Mouse (Mus musculus): ENCODE measurements around the gene Slc25a30. TPM values are rescaled to one million over a fixed set of nuclear protein-coding genes. Genes with fewer than 3 reads are reported as not detected.
"Not testable (repeated sequence)": the region's sequence is repeated elsewhere in the genome, so short reads cannot be mapped to it uniquely, and the experiment has no call there.

The Slc25a30 gene
- total RNA-seq, 4 experiments from 2014 or later = 88.4 to 209 (median 152) TPM

DNA sequence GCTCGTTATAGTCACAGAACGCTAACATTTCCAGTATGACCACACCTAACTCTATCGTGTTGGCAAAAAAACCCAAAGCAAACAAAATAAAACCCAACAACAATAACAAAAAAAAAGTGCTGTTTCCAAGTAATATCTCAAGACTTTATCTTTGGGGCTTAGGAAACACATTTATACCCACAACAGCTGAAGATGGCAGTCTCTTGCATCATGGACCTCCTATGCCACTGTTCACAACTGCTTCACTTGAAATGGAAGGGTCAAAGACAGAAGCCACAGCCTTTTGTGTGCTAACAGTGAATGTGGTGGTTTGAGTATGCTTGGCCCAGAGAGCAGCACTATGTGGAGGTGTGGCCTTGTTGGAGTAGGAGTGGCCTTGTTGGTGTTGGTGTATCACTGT, 4.5 kb upstream of the Slc25a30 start:
- no peak for DNase-seq

DNA sequence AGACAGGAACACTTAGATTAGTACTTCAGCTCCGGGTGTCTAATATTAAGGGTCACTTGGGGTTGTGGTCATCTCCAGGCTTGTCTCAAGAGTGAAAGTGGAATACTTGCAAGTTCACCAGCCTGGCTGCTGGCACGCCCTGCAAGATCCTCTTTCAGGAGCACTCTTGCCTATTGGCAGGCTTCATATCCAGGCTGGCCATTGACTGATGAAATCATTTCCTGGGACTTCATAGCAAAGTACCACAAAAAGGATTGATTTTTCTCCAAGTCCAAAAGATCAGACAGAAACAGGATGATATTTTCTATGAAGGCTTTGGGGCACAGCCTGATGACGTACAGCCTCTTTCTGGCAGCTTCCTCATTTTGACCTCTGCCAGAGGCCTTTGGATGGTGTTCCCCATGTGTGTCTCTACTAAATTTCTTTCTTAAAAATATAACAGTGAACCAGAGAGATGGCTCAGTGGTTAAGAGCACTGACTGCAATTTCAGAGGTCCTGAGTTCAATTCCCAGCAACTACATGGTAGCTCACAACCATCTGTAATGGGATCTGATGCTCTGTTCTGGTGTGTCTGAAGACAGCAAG, 3.7 kb upstream of the Slc25a30 start:
- DNase-seq = peak; percentile 44

DNA sequence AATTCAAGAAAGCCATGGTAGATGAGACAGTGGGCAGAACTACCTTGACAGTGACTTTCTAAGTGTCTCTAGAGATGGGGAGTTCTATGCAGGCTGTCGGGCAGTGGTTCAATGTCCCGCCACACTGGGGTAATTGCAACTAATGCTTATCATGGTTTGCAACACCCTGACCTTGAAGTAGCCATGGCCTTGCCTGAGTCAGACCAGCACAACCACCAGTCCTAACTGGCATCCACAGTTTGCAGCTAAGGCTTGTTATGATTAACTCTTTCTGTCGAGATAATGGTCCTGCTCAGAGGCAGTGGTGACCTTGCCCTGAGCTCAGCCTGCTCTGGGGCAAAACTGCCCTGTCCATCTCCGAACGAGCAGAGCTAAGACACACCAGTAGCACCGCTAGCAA, 2.5 kb upstream of the Slc25a30 start:
- peak; percentile 88 for DNase-seq

DNA sequence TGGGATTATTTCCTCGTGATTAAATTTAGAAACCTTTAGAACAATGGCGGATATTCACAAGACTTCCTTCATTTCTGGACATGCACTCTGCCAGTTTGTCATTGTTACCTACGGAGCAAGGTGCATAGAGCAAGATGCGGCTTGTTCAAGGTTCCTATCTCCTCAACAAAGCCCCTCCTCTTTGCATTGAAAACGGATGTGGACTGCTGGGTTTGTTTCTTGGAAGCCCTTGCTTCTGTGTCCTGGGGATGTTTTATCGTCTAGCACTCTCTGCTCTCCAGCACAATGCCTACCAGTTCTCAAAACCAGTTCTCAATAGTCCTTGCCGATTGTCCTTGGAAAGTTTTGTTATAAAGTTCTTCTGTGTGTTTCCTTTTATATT, 948 bp upstream of the Slc25a30 start:
- no peak for DNase-seq

DNA sequence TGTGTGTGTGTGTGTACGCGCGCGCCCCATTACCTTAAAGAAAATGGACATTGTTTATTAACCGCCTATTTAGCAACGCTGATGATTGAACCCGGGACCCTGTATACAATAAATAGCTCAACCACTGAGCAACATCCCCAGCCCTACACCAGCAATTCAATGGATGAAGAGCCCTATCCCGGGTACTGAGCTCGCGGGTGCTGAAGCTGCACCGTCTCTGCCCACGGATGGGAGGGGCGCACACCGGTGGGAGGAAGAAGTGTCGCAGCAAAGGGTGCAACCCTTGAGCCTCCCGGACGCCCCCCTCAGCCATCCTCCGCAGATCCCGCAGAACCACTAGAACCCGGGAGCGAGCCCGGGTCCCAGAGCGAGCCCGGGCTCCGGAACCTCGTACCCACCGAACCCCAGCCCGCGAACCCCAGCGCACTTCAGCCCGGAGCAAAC, 391 bp downstream of the Slc25a30 start:
- DNase-seq = peak; percentile 39

DNA sequence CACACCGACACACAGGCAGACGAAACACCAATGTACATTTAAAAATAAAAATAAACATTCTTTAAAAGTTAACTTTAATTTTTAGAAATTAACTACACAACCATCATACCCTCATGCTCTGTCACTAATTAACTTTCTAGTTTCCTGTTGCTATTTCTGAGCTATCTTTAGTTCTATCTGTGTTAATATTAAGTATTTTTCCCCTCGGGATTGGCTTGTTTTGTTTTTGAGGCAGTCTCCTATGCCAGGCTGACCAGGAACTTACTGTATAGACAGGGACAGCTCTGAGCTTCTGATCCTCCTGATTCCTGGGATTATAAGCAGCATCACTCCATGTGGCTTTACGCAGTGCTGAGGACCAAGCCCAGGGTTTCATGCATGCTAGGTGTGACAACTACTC, 6.9 kb downstream of the Slc25a30 start:
- no peak for DNase-seq

DNA sequence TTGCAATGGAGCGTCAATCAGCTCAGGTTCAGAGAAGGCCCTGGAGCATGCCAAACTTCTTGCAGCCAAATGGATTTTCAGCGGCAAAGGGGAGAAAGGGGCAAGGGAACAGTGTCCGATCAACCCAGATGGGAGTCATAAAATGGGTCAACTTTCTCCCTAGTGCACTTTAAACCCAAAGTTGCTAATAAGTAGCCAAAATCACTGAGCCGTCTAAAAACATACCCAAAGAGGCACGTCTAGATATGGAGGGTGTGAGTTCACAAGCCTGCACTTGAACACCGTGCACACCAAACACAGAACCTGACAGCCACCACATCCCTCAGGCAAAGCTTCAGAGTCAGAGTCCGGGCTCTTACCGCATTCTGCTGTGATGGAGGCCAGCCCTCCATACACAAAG, 10.2 kb downstream of the Slc25a30 start:
- no peak for DNase-seq

DNA sequence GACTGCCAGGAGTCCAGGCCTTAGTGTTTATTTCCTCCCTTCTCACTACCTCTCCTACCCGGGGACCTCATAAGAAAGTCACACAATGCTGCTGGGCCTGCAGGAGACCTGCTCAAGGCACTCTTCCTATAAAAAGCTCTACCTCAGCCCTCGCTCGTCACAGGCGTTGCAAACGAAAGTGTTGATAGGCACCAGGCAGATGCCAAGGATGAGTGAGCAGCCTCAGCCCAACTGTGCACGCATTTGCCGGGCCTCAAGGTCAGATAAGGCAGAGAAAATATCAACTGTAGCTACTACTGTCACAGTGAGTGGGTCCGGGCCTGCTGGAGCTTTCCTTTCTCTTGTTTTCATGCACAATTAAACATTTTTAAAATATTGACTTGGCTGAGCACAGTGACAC, 13.4 kb downstream of the Slc25a30 start:
- DNase-seq = peak; percentile 56

DNA sequence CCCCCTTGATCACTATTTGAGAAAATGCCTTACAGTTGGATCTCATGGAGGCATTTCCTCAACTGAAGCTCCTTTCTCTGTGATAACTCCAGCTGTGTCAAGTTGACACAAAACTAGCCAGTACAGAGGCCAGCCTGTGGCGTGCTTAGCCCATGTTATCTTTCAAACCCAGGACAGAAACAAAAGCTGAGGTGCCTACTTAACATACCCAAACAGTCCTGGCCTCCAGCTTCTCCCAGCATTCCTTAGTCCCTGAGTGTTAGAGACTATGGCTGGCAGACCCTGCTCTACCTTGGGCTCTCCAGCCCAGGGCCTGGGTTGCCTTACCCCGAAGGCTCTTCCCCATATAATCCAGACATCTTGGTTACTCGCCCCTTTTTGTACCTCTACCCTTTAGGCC, 14.4 kb downstream of the Slc25a30 start:
- not testable (repeated sequence) for DNase-seq

DNA sequence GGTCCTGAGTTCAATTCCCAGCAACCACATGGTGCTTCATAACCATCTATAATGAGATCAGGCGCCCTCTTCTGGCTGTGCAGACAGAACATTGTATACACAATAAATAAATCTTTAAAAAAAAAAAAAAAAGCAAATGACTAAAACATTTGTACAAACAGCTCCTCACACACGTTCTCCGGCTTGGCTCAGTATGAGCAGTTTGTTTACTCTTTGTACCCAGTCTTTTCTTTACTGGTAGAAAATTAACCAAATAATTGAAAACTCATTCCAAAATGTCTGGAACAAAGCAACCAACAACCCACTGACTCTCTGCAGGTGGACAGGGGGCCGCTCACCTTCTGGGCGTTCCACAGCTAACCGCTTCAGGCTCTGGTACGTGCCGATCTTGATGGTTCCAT, 15.7 kb downstream of the Slc25a30 start:
- no peak for DNase-seq

DNA sequence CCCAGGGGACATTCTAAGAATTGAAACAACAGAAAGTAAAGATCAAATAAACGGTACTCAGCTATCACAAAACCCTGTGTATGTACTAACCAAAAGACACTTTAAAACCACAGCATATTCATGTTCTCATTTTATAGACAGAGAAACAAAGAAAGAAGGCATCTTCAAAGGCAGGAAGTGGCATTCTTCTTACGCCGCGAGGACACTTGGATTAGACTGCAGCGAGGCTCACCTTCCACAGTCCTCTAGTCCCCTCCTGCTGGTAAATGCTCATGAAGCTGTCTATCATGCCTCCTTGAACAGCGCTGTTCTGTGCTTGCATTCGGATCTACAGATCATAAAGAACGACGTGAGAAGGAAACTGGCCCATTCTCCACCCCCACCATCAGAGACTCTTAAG, 17.5 kb downstream of the Slc25a30 start:
- no peak for DNase-seq

DNA sequence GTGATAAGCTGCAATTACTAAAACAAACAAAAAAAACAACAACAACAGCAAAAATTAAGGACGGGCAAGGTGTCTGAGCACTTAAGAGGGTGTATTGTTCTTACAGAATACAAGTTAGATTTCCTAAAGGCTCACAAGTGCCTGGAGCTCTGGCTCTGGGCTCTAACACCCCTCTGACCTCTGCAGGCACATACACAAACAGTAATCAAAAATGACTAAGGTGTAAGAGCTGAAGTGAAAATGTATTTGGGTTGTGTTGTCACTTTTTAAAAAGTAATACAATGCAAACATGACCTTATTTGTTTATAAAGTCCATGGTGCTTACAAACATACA, 18.6 kb downstream of the Slc25a30 start:
- DNase-seq = no peak

DNA sequence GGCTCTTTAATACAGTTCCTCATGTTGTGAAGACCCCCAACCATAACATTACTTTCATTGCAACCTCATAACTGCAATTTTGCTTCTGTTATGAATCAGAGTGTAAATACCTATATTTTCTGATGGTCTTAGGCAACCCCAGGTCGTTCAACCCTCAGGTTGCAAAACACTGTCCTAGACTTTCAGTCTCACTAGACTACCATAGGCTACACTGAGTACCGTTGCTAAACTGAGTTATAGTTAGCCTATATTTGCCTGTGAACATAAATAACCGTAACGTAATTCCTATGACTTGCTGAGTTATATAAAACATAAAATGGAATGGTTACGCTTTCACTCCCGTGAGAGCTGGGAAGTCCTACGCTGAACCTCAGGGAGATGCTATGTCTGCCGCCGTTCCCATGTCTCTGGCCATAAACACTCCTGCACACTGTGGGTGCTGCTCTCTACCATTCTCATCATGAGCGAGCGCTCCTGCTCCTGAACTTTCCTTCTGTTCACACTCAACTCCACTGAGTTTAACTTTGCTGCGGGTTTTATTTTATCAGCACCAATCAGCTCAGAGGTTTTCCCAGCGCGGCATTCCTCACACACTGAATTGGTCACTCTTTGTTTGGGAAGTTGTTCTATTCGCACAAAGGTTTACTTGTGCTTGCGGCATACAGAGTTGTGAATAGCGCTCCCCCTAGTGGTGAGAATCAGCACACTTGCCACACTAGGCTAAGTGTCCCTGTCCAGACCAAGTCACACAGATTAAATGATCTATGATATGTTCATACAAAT, 19.2 kb downstream of the Slc25a30 start:
- DNase-seq = no peak

DNA sequence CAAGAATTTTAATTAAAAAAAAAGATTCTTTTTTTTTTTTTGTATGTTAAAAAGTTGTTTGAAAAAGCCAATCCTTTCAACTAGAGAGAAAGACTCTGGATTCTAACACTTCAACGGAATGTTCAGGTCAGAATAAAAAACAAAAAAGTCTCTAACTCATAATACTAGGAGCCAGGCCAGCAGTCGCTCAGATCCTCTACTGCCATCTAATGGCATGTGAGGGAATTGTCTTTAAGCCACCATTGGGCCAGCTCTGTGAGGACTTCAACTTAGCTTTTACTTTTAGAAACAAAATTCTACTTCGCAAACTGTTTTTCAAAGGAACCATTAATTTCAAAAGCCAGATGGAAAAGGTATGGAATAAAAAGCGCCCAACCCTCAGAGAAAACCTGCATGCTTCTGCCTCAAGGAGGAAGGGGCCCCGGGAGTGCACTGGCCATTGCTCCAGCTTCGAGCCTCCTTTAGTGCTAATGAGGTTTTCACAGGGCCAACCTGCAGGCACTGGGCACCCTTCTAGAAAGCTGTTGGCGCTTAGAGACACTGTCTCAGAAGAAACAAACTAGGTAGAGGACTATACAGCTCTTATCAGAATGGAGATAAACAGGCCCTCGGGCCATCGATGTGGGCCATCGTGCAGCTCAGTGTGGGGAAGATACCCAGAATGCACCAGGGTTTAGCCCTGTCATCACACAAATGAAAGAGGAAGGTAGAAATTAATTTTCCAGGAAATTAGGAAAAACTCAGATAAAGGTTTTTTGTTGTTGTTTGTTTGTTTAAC, 25.6 kb downstream of the Slc25a30 start:
- DNase-seq = no peak

DNA sequence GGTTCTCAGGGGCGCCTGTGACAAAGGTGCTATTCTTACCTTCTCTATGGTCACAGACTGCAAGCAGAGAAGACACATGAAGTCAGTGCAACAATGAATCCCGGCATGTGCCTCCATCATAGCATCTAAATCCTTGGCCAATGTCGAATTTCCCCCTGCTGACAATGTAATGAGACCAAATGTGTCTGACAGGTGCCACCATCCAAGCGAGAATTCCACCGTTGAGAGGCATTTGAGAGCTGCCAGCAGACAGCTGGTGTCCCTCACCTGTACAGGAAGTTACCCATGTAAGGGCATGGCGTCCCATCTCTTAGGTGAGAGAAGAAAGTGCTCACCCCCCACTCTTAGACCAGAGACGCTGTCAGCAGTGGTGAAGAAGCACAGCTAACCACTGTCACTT, 28.4 kb downstream of the Slc25a30 start:
- no peak for DNase-seq

DNA sequence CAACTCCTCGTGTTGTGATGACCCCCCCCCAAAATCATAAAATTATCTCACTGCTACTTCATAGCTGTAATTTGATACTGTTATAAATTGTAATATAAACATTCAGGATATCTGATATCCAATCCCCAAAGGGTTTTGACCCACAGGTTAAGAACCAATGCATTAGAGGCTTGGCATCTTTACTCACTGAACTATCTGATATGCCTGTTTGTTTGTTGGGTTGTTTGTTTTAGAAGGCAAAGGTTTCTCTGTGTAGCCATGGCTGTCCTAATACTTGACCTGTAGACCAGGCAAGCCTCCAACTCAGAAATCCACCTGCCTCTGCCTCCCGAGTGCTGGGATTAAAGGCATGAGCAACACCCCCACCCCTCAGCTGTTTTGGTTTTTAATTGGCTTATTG, 29.0 kb downstream of the Slc25a30 start:
- no peak for DNase-seq

DNA sequence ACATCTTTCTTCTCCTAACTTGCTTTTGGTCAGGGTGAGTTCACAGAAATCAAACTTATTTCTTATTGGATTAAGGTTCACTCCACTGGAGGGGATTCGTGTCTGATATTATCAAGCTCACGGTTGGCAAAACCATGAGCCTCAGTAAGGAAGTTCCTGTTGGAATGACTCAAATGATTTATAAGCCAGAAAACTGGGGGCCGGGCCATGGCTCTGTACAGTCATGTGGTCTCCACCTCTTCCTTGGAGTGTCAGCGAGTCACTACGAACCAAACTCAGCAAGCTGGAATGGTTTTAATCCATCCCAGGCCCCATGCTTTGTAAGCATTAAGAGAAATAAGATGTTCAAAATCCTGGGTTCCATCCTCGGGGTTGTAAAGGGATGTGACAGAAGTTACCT, 29.9 kb downstream of the Slc25a30 start:
- peak; percentile 42 for DNase-seq

DNA sequence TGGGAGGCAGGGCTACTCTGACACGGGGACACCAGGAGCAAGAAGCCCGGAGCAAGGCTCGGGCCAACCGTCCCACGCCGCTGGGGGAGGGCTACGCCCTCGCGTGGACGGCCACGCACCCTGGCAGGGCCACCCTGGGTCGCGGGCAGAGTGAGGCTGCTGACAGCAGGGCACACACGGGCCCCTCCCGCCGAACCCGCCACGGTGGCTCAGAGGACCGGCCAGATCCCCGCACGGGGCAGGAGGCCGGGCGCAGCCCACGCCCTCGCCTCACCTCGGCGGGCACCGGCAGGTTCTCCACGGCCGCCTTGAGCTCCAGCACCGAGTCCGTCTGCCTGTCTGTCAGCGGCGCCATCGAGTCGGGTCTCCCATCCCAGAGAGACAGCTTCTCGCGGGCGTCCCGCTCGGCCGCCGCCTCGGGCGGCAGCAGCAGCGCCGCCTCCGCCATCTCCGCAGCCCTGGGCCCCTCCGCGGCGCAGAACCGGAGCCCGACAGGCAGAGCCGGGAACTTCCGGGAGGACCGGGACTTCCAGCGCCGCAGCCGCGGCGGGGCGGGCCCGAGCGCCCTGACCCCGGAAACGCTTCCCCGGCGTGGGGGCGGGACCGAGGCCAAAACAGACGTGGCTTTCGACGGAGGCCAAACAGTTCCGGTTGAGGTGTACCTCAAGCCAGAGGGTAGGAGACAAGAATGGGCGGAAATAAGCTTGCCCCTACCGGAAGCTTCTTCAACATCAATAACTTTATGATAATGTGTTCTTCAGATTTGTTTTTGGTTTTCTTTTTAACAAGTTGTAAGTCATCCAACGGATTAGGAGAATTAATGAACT, 32.6 kb downstream of the Slc25a30 start, which contains the start of gene Cog3:
Gene Cog3, minus strand, starts transcription at position 527 of the 827 bp plus-strand sequence.
- DNase-seq = peak; percentile 96

DNA sequence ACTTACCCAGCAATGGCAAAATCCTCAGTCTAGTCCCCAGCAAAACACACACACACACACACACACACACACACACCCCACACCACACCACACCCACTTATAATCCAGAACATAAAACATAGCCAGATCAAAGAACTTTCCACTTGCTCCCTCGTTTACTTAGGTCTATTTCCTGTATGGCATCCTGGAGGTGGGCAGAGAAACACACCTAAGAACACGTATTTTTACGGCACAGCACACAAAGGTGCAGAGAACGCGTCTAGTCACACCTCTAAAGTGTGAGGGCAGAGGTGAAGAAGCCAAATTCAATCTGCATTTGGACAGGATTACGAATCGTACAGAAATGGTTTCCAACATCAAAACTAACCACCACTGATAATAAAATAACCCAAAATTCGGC, 33.6 kb downstream of the Slc25a30 start:
- DNase-seq = no peak

DNA sequence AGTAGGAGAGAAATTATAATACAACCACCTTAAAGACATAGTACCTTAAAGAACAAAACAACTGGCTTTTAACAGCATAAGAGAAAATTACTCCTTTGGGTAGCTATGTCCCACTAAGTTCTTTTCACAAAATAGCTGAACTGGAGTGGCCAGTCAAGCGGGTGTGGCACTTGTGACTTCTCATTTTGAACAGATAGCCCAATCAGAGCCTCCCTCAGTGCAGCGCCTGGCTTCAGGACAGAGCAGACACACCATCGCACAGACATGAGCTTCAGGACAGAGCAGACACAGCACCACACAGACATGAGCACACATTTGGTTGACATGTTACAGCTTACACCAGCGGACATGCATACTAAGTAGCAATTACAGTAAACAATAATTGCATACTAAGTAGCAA, 35.8 kb downstream of the Slc25a30 start:
- DNase-seq = no peak

DNA sequence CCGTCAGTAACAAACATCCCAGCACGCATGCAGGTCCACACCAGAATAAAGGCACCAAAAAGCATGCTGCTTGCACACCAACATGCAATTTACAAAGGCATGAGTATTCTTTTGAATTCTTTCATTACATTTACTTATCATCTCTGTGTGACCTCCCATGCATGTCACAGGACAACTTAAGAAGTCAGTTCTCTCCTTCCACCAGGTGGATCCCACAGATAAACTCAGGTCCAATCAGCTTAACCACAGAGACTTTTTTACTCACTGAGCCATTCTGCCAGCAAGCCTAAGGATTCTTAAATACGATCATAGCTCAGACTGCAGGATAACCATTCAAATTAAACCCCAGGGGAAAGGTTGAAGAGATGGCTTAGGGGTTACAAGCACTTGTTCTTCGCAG, 37.7 kb downstream of the Slc25a30 start:
- DNase-seq = no peak

DNA sequence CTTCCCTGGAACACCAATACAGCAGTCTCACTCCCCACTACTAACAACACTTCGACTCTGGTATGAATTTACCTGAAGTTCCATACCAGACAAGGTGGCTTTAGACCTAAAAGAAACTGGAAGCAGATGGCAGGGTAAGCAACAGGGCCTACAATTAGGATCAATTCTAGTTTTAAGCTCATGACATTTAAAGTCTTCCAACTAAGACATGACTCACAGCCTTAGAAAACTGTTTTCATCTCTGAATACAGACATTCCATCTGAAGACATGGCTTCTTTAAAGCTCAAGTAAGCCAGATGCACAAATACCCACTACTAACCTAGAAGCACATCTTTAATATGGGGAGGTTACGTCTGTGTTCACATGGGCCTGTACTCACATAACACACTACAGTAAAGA, 38.9 kb downstream of the Slc25a30 start:
- no peak for DNase-seq

DNA sequence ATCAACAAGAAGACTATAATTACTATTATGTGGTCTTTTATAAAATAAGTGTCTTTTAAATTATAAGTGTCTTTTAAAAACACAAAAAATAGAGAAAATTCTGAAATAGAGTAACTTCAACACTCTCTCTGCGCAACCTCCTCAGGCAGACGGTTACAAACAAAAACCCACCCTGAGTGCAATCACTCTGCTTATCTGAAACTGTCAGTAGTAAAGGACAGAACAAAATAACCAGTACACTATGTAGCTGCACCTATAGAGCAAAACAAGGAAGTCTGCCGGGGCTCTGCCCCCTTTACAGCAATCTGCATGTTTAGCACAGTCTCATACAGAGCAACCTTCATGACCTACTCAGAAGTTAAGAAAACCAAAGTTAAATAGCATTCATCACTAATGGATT, 44.9 kb downstream of the Slc25a30 start:
- no peak for DNase-seq
